Mouse (Mus musculus) adrenal gland, postnatal 14 days (tissue): ENCODE results near the gene Arhgef15. TPM values are rescaled to one million over a fixed set of nuclear protein-coding genes. Genes with fewer than 3 reads are reported as not detected.

ENCODE experiments used
- DNase-seq: peaks from one replicate; pipeline ENCODE4 v3.0.0; 2021; ENCODE audit warnings: mixed read lengths
- total RNA-seq: library from RNA; stranded (reverse); gene quantifications from 2 replicates; pipeline ENCODE4 v1.2.3, GENCODE M21; 2021

Gene Arhgef15
- total RNA-seq, 1 experiment from 2014 or later: 28.7 TPM

DNA sequence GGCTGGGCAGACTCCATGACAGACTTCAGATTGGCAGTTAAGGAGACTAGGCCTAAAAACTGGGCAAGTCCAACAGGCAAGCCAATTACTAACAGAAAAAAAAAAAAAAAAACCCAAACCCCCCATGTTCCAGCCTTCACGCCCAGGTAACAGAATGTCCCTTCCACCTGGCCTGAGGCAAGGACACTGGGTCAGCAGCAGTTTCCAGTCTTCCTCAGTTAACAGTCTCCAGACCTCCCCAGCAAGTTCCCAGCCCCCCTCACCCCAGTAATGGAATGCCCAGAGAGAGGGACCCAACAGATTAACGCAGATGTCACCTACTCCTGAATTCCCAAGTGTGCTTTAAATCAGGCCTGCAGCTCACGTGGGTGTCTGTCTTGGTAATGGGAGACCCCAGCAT is 34.1 kb downstream of the Arhgef15 start:
- no peak for DNase-seq

DNA sequence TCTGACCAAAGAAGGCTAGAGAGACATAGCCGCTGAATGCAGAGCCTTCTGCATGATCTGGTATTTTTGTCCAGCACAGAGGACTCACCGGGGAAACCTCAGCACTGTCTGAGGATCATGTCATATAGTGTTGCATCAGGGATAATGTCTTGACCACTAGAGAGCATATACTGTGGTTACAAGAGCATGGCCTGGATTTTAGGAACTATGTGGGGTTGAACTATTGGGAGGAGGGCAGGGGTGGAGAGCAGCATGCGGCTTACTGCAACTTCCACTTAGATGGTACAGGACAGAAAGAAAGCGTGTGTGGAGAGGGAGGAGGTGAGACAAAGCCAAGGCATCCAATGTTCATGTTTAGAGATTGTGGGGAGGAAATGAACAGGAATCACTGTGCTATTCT is 42.7 kb downstream of the Arhgef15 start:
- DNase-seq: no peak

- DNase-seq: no peak
Measured at GRCm38 (mm10) chr11:68911531-68912177, 45.6 kb downstream of the Arhgef15 start.

DNA sequence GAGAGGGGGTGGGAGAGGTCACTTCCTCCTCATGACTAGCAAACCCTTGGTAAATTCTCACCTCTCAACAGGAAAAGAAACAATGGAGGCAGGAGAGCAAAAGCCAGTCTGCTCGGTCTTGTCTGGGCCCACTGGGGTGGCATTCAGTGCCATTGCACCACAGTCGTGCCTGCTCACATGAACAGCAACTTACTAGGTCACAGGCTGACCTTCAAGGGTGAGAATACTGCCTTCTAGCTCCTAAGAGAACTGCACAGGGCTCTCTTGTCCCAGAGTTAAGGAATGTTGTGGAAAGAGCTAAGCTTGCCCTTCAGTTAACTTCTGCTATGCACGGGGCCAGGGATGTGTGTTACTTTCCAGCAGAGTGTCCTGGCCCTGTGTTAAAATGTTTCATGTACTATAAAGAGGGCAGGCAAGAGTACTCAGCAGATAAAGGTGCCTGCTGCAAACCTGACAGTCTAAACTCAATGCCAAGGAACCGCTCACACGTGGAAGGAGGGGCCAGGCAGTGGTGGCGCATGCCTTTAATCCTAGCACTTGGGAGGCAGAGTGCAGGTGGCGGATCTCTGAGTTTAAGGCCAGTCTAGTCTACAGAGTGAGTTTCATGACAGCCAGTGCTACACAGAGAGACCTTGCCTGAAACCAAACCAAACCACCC is 48.3 kb downstream of the Arhgef15 start:
- DNase-seq: peak; percentile 47

- no peak for DNase-seq
Measured at GRCm38 (mm10) chr11:68907251-68907650, 50.0 kb downstream of the Arhgef15 start.

DNA sequence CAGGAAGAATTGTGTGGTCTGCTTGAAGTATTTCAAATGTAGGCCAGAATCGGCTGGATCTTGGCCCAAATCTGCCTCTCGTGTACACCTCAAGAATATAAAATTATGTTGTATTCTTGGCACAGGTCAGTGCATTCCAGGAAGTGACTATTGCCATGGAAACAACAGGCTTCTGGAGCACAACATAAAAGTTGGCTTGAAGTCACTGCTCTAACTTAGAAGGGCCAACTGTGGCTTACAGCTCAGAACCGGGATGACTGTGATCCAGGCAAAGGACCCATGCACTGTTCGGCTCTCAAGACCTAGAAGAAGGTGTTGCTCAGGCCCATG is 50.9 kb downstream of the Arhgef15 start:
- no peak for DNase-seq

- DNase-seq: no peak
Measured at GRCm38 (mm10) chr11:68905665-68906460, 51.4 kb downstream of the Arhgef15 start.

GRCm38 (mm10) chr11:68905138-68905531 is 52.1 kb downstream of the Arhgef15 start:
- DNase-seq: no peak

- peak; percentile 82 for DNase-seq
Measured at GRCm38 (mm10) chr11:68904375-68905137, 52.7 kb downstream of the Arhgef15 start.

GRCm38 (mm10) chr11:68903775-68904174 is 53.5 kb downstream of the Arhgef15 start:
- no peak for DNase-seq

DNA sequence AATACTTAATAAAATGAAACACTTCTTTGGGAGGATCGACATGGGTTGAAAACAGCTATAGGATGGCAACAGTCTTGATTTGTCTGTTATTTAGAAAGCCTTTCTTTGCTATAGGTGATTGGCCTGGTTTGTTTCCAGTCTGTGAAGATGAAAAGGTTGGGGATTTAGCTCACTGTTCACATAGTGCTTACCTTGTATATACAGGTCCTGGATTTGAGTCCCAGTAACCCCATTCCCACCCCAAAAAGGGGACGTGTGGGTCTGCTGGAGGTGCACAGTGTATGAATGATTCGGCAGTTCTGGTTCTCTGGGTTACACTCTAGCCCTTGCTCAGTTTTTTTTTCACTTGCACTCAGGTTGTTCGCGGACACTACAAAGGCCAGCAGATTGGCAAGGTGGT is 54.5 kb downstream of the Arhgef15 start:
- no peak for DNase-seq

GRCm38 (mm10) chr11:68902367-68902766 is 54.9 kb downstream of the Arhgef15 start:
- DNase-seq: no peak

DNA sequence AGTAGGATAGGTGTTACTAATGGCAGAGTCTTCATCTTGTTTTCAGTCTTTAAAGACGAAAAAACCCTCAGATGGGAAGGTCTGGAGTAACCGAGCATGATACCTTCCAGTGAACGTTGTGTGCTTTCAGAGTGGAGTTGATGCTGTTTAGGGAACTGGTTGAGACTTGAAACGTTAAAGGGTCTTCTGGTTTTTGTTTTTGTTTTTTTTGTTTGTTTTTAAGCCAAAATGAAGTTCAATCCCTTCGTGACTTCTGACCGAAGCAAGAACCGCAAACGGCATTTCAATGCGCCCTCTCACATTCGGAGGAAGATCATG is 55.3 kb downstream of the Arhgef15 start:
- no peak for DNase-seq

DNA sequence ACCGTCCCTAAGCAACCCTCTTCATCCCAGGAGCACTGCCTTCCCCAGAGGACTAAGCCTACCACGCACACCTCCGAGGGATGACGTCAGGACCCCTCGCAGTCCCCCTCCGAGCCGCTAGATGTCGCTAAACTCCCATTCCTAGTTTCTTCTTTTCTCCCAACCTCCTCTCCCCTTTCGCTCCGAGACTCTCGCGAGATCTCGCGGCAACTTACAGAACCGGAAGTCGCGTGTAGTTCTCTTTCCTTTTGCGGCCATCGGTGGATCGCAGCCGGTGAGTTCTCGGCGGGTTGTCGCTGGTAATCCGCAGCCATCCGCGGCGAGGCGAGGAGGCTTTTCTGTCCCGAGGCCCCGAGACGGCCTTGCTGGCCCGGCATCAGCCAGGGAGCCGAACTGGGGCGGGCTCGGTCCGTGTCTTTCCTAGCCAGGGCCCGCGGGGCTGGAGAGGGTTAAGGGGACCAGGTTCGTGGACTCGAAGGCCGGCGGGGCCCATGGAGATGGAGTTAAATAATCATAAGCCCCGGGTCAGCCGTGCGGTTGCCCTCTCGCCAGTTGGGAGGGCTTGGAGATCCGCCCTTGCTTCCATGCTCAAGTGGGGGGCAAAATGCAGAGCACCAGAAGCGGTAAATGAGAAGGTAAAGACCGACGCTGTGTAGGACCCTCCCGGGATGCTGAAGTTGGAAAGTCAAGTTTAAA is 55.8 kb downstream of the Arhgef15 start, which contains the start of gene Rpl26:
Rpl26 (plus strand) TSS at position 233 of the 696 bp plus-strand sequence.
- peak; percentile 99 for DNase-seq

- DNase-seq: no peak
Measured at GRCm38 (mm10) chr11:68900519-68901350, 56.5 kb downstream of the Arhgef15 start.

GRCm38 (mm10) chr11:68899815-68900214 is 57.5 kb downstream of the Arhgef15 start:
- DNase-seq: no peak

- DNase-seq: peak; percentile 22
Measured at GRCm38 (mm10) chr11:68898790-68899189, 58.5 kb downstream of the Arhgef15 start.

DNA sequence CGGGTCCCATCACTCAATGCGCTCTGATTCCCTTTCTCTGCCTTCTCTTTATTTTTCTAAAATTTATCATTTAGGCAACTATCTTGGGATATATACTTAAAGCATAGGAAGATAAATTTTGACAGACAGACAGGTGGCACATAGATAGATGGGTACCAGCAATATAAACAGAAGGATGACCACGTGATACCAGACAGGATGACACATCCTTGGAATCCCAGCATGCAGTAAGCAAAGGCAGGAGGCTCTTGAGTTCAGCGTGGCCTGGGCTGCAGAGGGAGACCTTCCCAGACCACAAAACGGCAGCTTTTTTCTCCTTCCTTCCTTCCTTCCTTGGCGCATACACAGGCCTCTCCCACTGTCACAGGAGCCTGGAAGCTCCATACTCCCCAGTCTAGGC is 59.4 kb downstream of the Arhgef15 start:
- no peak for DNase-seq

- no peak for DNase-seq
Measured at GRCm38 (mm10) chr11:68897120-68897519, 60.2 kb downstream of the Arhgef15 start.

- DNase-seq: no peak
Measured at GRCm38 (mm10) chr11:68896247-68896646, 61.0 kb downstream of the Arhgef15 start.

GRCm38 (mm10) chr11:68893911-68894464 is 63.3 kb downstream of the Arhgef15 start:
- DNase-seq: no peak
